Mouse (Mus musculus): ENCODE data around the gene Rab3a.
A peak's percentile ranks its signal among the peaks of the same experiment; 100 is the strongest.

The Rab3a gene

GRCm38 (mm10) chr8:70802786-70803510 is 48.5 kb downstream of the Rab3a start:
- DNase-seq: no peak

GRCm38 (mm10) chr8:70803761-70804480 is 49.4 kb downstream of the Rab3a start:
- DNase-seq: peak; percentile 72 to 80

- peak; percentile 91 to 92 for DNase-seq
These were observed 50.2 kb downstream of the Rab3a start, which contains the start of gene Mast3 for GRCm38 (mm10) chr8:70804481-70805206. Gene Mast3, minus strand, starts transcription at chr8:70805054.

- peak; percentile 67 to 68 for DNase-seq
These were observed 52.1 kb downstream of the Rab3a start for GRCm38 (mm10) chr8:70806541-70806940.

GRCm38 (mm10) chr8:70807304-70807703 is 52.8 kb downstream of the Rab3a start:
- DNase-seq: no peak

GRCm38 (mm10) chr8:70808239-70808638 is 53.8 kb downstream of the Rab3a start, which contains the start of gene Il12rb1:
Gene Il12rb1, plus strand, starts transcription at chr8:70808449.
- DNase-seq: no peak
